Mouse (Mus musculus) naive thymus-derived CD4-positive, alpha-beta T cell, adult 2 months (primary cell): Measurements from ENCODE around the gene Cc2d2b.

Source experiments
- DNase-seq: peaks from one replicate; pipeline ENCODE4 v3.0.0-alpha.2; 2011; ENCODE audit warnings: low read depth

Gene Cc2d2b

GRCm38 (mm10) chr19:40832361-40832760, 83.8 kb downstream of the Cc2d2b start:
- DNase-seq, result peak; percentile 37

GRCm38 (mm10) chr19:40834436-40834835, 85.9 kb downstream of the Cc2d2b start:
- DNase-seq, result no peak

- no peak for DNase-seq
Measured at GRCm38 (mm10) chr19:40838205-40838604, 89.7 kb downstream of the Cc2d2b start.

- no peak for DNase-seq
Measured at GRCm38 (mm10) chr19:40840303-40840702, 91.8 kb downstream of the Cc2d2b start.

- no peak for DNase-seq
Measured at GRCm38 (mm10) chr19:40841083-40841482, 92.5 kb downstream of the Cc2d2b start.

- no peak for DNase-seq
Measured at GRCm38 (mm10) chr19:40841593-40841992, 93.0 kb downstream of the Cc2d2b start.

- DNase-seq, result no peak
Measured at GRCm38 (mm10) chr19:40844731-40845130, 96.2 kb downstream of the Cc2d2b start.

- DNase-seq, result no peak
Measured at GRCm38 (mm10) chr19:40849391-40849790, 100.8 kb downstream of the Cc2d2b start.

GRCm38 (mm10) chr19:40859555-40859954, 111.0 kb downstream of the Cc2d2b start:
- no peak for DNase-seq

GRCm38 (mm10) chr19:40868284-40868683, 119.7 kb downstream of the Cc2d2b start:
- DNase-seq, result no peak

GRCm38 (mm10) chr19:40869425-40870105, 121.0 kb downstream of the Cc2d2b start:
- DNase-seq, result no peak

- peak; percentile 88 for DNase-seq
Measured at GRCm38 (mm10) chr19:40872955-40873665, 124.6 kb downstream of the Cc2d2b start.
